Mouse (Mus musculus) MEL-GATA-1-ER (cell line): ENCODE measurements around the gene Tktl2.

Experiments used
- DNase-seq: peaks from one replicate; pipeline ENCODE4 v3.0.0-alpha.2; 2012; ENCODE audit warnings: low read depth; ENCODE audit errors: extremely low read depth

Gene Tktl2

GRCm38 (mm10) chr8:66511537-66511936 lies at the start of gene Tktl2:
TSS of gene Tktl2 (plus strand) at chr8:66511756.
- no peak for DNase-seq

GRCm38 (mm10) chr8:66469821-66470220 lies 41.7 kb upstream of the Tktl2 start:
- no peak for DNase-seq

- DNase-seq = no peak
Measured at GRCm38 (mm10) chr8:66476880-66477279, 34.7 kb upstream of the Tktl2 start.

GRCm38 (mm10) chr8:66486084-66486763 lies 25.3 kb upstream of the Tktl2 start, which contains the start of gene Tma16:
TSS of gene Tma16 (minus strand) at chr8:66486530.
- peak; percentile 71 for DNase-seq

GRCm38 (mm10) chr8:66488556-66488955 lies 23.0 kb upstream of the Tktl2 start:
- DNase-seq = no peak

- DNase-seq = peak; percentile 81
Measured at GRCm38 (mm10) chr8:66490624-66491023, 20.9 kb upstream of the Tktl2 start.

- DNase-seq = no peak
Measured at GRCm38 (mm10) chr8:66494496-66494895, 17.1 kb upstream of the Tktl2 start.

- no peak for DNase-seq
Measured at GRCm38 (mm10) chr8:66495726-66496125, 15.8 kb upstream of the Tktl2 start.

GRCm38 (mm10) chr8:66496998-66497577 lies 14.5 kb upstream of the Tktl2 start:
- peak; percentile 63 for DNase-seq

GRCm38 (mm10) chr8:66503381-66503780 lies 8.2 kb upstream of the Tktl2 start:
- DNase-seq = no peak

GRCm38 (mm10) chr8:66519149-66519548 lies 7.6 kb downstream of the Tktl2 start:
- no peak for DNase-seq

- peak; percentile 2 for DNase-seq
Measured at GRCm38 (mm10) chr8:66520576-66520975, 9.0 kb downstream of the Tktl2 start.

- DNase-seq = no peak
Measured at GRCm38 (mm10) chr8:66550092-66550491, 38.5 kb downstream of the Tktl2 start.
